In the genomic region with DNA sequence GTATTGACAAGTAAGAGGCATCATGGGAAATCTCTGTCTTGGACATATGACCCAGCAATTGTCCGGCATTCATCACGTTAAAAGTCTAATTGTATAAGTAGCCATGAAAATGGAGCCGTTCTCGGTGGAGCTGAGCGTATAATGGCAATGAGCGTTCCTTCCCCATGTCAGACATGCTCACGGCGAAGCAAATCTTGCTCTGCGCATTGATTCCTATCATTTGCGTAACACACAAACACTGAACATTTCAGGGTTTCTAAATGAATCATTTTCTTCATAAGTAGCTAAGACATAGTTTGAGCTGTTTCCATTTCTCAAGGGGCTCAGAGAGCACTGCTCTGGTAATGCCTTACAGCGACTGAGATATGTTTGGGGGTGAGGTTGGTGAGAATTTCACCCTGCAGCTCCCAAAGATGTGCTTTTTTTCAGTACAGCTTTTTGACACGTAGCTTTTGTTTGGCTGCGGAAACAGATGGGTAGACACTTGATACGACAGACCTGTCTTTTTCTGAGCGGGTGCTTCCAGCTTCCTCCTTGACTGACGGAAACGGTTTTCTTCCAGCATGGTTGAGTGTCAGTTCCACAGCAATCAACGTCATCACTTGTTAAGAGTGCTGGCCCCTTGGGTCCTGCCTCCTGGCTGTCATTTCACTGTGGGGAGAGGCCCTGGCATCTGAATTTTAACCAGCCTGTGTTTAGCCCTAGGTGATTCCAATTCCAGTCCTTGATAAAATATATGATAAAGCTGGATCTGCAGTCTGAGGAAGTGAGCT, we compare ENCODE assay signal across 12 mouse cellular contexts.
DNase-seq lines count a peak whose midpoint lies in the region; ATAC-seq and TF ChIP-seq lines count a peak whose summit lies in the region.
"Had no signal": no experiment of that assay in that cellular context is flagged by ENCODE, and none has a peak within 500 bp of the region (broad histone marks: within the 10 kb centered on the region; RNA-seq: fewer than 3 reads in every experiment).

No protein-coding gene starts in this region.

- peak; percentile 43; the same call in 1 of the 2 replicates for TF ChIP-seq POLR2A in CH12.LX (IDR thresholded peaks at IDR 0.05; ENCODE audit: low read depth, low read length)

- H3K4me3 ChIP-seq in CH12.LX (replicated peaks in 1 of 3; ENCODE audit: low read depth in 2 of 3, low read length in 2 of 3, poor library complexity in 1 of 3) = peak overlapping the region; percentile 22 to 26 (median 25)
- no peak overlapping the region for H3K4me3 ChIP-seq in forebrain, embryonic 16.5 days (replicated peaks; ENCODE audit: low read length)
- no peak overlapping the region for H3K4me3 ChIP-seq in midbrain, embryonic 14.5 days (replicated peaks; ENCODE audit: low read depth, low read length)

- peaks cover 5 to 34% of the 10 kb centered on the region in 2 experiments for H3K4me1 ChIP-seq in CH12.LX (ENCODE audit: control insufficient read depth in 1 of 2, insufficient read depth in 2 of 2)
- peaks cover 16% of the 10 kb centered on the region for H3K4me1 ChIP-seq in forebrain, embryonic 16.5 days (replicated peaks; ENCODE audit: control insufficient read depth, insufficient read depth, low read length)
- peaks cover 11% of the 10 kb centered on the region for H3K4me1 ChIP-seq in midbrain, embryonic 14.5 days (ENCODE audit: control insufficient read depth, insufficient read depth, low read length)

- peak; percentile 43 for DNase-seq in embryo, embryonic 11 days
- no peak for DNase-seq in embryo, embryonic 9.5 days (ENCODE audit: extremely low spot score)
- DNase-seq in CH12.LX (ENCODE audit: extremely low read depth) = peak; percentile 82
- DNase-seq in midbrain, embryonic 14.5 days = peak; percentile 46
- no peak for DNase-seq in heart, postnatal 25 days (ENCODE audit: low spot score)
- DNase-seq in left cerebral cortex, postnatal 36 days (ENCODE audit: low spot score in 2 of 2) = no peak
- DNase-seq: heart, postnatal 10 days; kidney, adult 9 months had no signal

- H3K27me3 ChIP-seq in CH12.LX (replicated peaks) = no peaks in the 10 kb centered on the region
- peaks cover 3% of the 10 kb centered on the region; the same call in 1 of the 2 replicates for H3K27me3 ChIP-seq in forebrain, embryonic 16.5 days (replicated peaks; ENCODE audit: control insufficient read depth, insufficient read depth, low read length)
- H3K27me3 ChIP-seq in midbrain, embryonic 14.5 days (ENCODE audit: control insufficient read depth, insufficient read depth, low read length) = no peaks in the 10 kb centered on the region

- WGBS in forebrain, embryonic 16.5 days = 56% methylated on average over 18 of the region's 18 CpGs
- 54% methylated on average over 18 of the region's 18 CpGs for WGBS in midbrain, embryonic 14.5 days

- H3K9me3 ChIP-seq in CH12.LX (replicated peaks; ENCODE audit: low read length) = no peaks in the 10 kb centered on the region
- no peaks in the 10 kb centered on the region for H3K9me3 ChIP-seq in forebrain, embryonic 16.5 days (ENCODE audit: control insufficient read depth, low read length)
- H3K9me3 ChIP-seq in midbrain, embryonic 14.5 days (ENCODE audit: control insufficient read depth, low read length) = no peaks in the 10 kb centered on the region

- TF ChIP-seq CTCF in CH12.LX (conservative IDR thresholded peaks at IDR 0.05 in 1 of 2, IDR thresholded peaks at IDR 0.05 in 1 of 2; ENCODE audit: low read depth in 2 of 2, low read length in 2 of 2) = 0 out of 4 replicates have a peak, but pooled peaks of 1 of the 2 experiments have one; percentile 0

- H3K27ac ChIP-seq in CH12.LX (ENCODE audit: insufficient read depth, low read depth) = peak overlapping the region; percentile 86
- peak overlapping the region; percentile 44 for H3K27ac ChIP-seq in forebrain, embryonic 16.5 days (ENCODE audit: low read length)
- H3K27ac ChIP-seq in midbrain, embryonic 14.5 days (replicated peaks; ENCODE audit: low read depth, low read length) = peak overlapping the region; percentile 14; the same call in 1 of the 2 replicates
- H3K27ac ChIP-seq: macrophage had no signal

- peak overlapping the region; percentile 39 for H3K9ac ChIP-seq in CH12.LX (ENCODE audit: insufficient read depth, low read depth)
- no peak overlapping the region for H3K9ac ChIP-seq in forebrain, embryonic 16.5 days (replicated peaks; ENCODE audit: low read depth, low read length)
- no peak overlapping the region for H3K9ac ChIP-seq in midbrain, embryonic 14.5 days (replicated peaks; ENCODE audit: low read length)

- H3K36me3 ChIP-seq in CH12.LX (replicated peaks in 1 of 2; ENCODE audit: control insufficient read depth in 1 of 2, insufficient read depth in 1 of 2, low read length in 1 of 2) = no peaks in the 10 kb centered on the region
- H3K36me3 ChIP-seq in forebrain, embryonic 16.5 days (ENCODE audit: control insufficient read depth, insufficient read depth) = no peaks in the 10 kb centered on the region
- H3K36me3 ChIP-seq in midbrain, embryonic 14.5 days (ENCODE audit: control insufficient read depth, insufficient read depth, low read length) = no peaks in the 10 kb centered on the region

- TF ChIP-seq EP300 in CH12.LX (IDR thresholded peaks at IDR 0.05; ENCODE audit: low read length) = peak; percentile 56

- H3K79me2 ChIP-seq in CH12.LX (replicated peaks; ENCODE audit: control insufficient read depth, extremely low read depth, insufficient read depth, poor library complexity, severe bottlenecking) = no peaks in the 10 kb centered on the region

- no peak; the same call in 1 of the 2 replicates for TF ChIP-seq RAD21 in CH12.LX (IDR thresholded peaks at IDR 0.05; ENCODE audit: low read depth, low read length)

- intact Hi-C loops in heart, postnatal 25 days (cut with DNase I) = no loop called here
- intact Hi-C loops in left cerebral cortex, postnatal 36 days (cut with DNase I) = no loop called here

- ATAC-seq in forebrain, embryonic 16.5 days = peak; percentile 55
- no peak for ATAC-seq in midbrain, embryonic 14.5 days (ENCODE audit: low FRiP score, low TSS enrichment)
- ATAC-seq in monocyte, adult 5-6 weeks (replicated peaks; ENCODE audit: insufficient number of reproducible peaks, low FRiP score, low TSS enrichment, poor library complexity, severe bottlenecking) = no peak
- ATAC-seq: activated CD4-positive, CD25-positive, alpha-beta regulatory T cell, adult 4 months had no signal

- H3K4me2 ChIP-seq in CH12.LX (ENCODE audit: insufficient read depth, low read depth, poor library complexity, severe bottlenecking) = peak overlapping the region; percentile 74
- H3K4me2 ChIP-seq in forebrain, embryonic 16.5 days (ENCODE audit: low read length) = peak overlapping the region; percentile 16; the same call in 1 of the 2 replicates
- no peak overlapping the region for H3K4me2 ChIP-seq in midbrain, embryonic 14.5 days (ENCODE audit: low read length)

- in situ Hi-C loops in CH12.LX (cut with MboI; ENCODE audit: low pct_ligation_motif_present, low pct_unique_long_range_greater_than_20kb, low sequenced_read_pairs) = no loop called here

- dilution Hi-C loops in CH12.LX (cut with MboI; ENCODE audit: extremely low pct_ligation_motif_present, extremely low pct_unique_long_range_greater_than_20kb, low sequenced_read_pairs) = no loop called here

TF ChIP-seq in CH12.LX, 34 proteins besides CTCF, POLR2A, EP300 and RAD21:
- TF ChIP-seq JUN (IDR thresholded peaks at IDR 0.05; ENCODE audit: insufficient read depth, low read depth, low read length) (peak; percentile 72), TBP (conservative IDR thresholded peaks at IDR 0.05; ENCODE audit: low read depth, low read length) (peak; percentile 22; the same call in 1 of the 2 replicates), ETS1 (conservative IDR thresholded peaks at IDR 0.05; ENCODE audit: low read depth, low read length) (peak; percentile 56), MEF2A (IDR thresholded peaks at IDR 0.05; ENCODE audit: borderline replicate concordance, low read depth, low read length) (peak; percentile 51; the same call in 1 of the 2 replicates), SIN3A (IDR thresholded peaks at IDR 0.05; ENCODE audit: low read length) (0 out of 2 replicates have a peak, but pooled peaks have one; percentile 20), NRF1 (IDR thresholded peaks at IDR 0.05; ENCODE audit: low read depth, low read length) (peak; percentile 62), ZNF384 (IDR thresholded peaks at IDR 0.05; ENCODE audit: low read depth, low read length) (no peak), TCF12 (IDR thresholded peaks at IDR 0.05; ENCODE audit: low read depth, low read length) (peak; percentile 58; the same call in 1 of the 2 replicates), ZMIZ1 (IDR thresholded peaks at IDR 0.05; ENCODE audit: low read depth, low read length) (no peak), JUND (conservative IDR thresholded peaks at IDR 0.05; ENCODE audit: low read depth, low read length) (peak; percentile 87), MAFK (IDR thresholded peaks at IDR 0.05; ENCODE audit: insufficient replicate concordance, low read length) (no peak), MYC (IDR thresholded peaks at IDR 0.05; ENCODE audit: low read depth, low read length) (peak; percentile 46), HCFC1 (IDR thresholded peaks at IDR 0.05; ENCODE audit: low read depth, low read length) (peak; percentile 13; the same call in 1 of the 2 replicates), KAT2A (IDR thresholded peaks at IDR 0.05; ENCODE audit: insufficient replicate concordance, low read length) (0 out of 2 replicates have a peak, but pooled peaks have one; percentile 25), MXI1 (IDR thresholded peaks at IDR 0.05; ENCODE audit: low read depth, low read length) (peak; percentile 40), IRF4 (IDR thresholded peaks at IDR 0.05; ENCODE audit: low read depth, low read length) (peak; percentile 86), BHLHE40 (IDR thresholded peaks at IDR 0.05; ENCODE audit: low read depth, low read length) (no peak)

Comparison
In these comparisons a context has a peak if more than half of its experiments do, and no peak if none do; other contexts are left out.
1. DNase-seq: peak in embryo, embryonic 11 days (single experiment), CH12.LX (single experiment) and midbrain, embryonic 14.5 days (single experiment); none in embryo, embryonic 9.5 days (single experiment), heart, postnatal 25 days (single experiment) and left cerebral cortex, postnatal 36 days (0 of 2).
2. H3K27ac ChIP-seq: peak in every context shown above with its lines; median percentile 86 in CH12.LX; 44 in forebrain, embryonic 16.5 days; 14 in midbrain, embryonic 14.5 days.
3. H3K4me3 ChIP-seq: peak in CH12.LX (3 of 3); none in forebrain, embryonic 16.5 days (single experiment) and midbrain, embryonic 14.5 days (single experiment).